Mouse (Mus musculus): ENCODE results near the gene St13.

The St13 gene

GRCm38 (mm10) chr15:81361022-81361404 is 38.9 kb downstream of the St13 start:
- peak overlapping the region; percentile 91 for H3K4me3 ChIP-seq (replicated peaks; ENCODE audit: low read length)
- H3K9me3 ChIP-seq (ENCODE audit: low read length), result no peaks in the 10 kb centered on the region
- H3K4me1 ChIP-seq (replicated peaks; ENCODE audit: low read depth, low read length), result peaks cover 60% of the 10 kb centered on the region
- no peak for TF ChIP-seq CTCF (conservative IDR thresholded peaks at IDR 0.05; ENCODE audit: low read length)
- TF ChIP-seq POU5F1 (IDR thresholded peaks at IDR 0.05; ENCODE audit: borderline replicate concordance, low read length), result no peak
- no peak for TF ChIP-seq NANOG (IDR thresholded peaks at IDR 0.05; ENCODE audit: borderline replicate concordance, low read length)
- no peaks in the 10 kb centered on the region for H3K27me3 ChIP-seq (ENCODE audit: insufficient read depth, low read length)
- peaks cover 51% of the 10 kb centered on the region for H3K36me3 ChIP-seq (ENCODE audit: insufficient read depth, low read length)

GRCm38 (mm10) chr15:81360345-81361021 is 39.4 kb downstream of the St13 start, which contains the start of gene Slc25a17:
Gene Slc25a17, minus strand, starts transcription at chr15:81360812.
- Histone ChIP-seq H3K4me1 (replicated peaks; ENCODE audit: low read depth, low read length) (peaks cover 62% of the 10 kb centered on the region), H3K27me3 (ENCODE audit: insufficient read depth, low read length) (no peaks in the 10 kb centered on the region), H3K9me3 (ENCODE audit: low read length) (no peaks in the 10 kb centered on the region), H3K36me3 (ENCODE audit: insufficient read depth, low read length) (peaks cover 46% of the 10 kb centered on the region), H3K4me3 (replicated peaks; ENCODE audit: low read length) (peak within 1 kb of the TSS; percentile 91)
- no peak for TF ChIP-seq CTCF (conservative IDR thresholded peaks at IDR 0.05; ENCODE audit: low read length)
- 0 out of 2 replicates have a peak, but pooled peaks have one; percentile 23 for TF ChIP-seq NANOG (IDR thresholded peaks at IDR 0.05; ENCODE audit: borderline replicate concordance, low read length)
- no peak for TF ChIP-seq POU5F1 (IDR thresholded peaks at IDR 0.05; ENCODE audit: borderline replicate concordance, low read length)

- Histone ChIP-seq H3K4me3 (replicated peaks; ENCODE audit: low read length) (peak overlapping the region; percentile 91), H3K9me3 (ENCODE audit: low read length) (no peaks in the 10 kb centered on the region), H3K36me3 (ENCODE audit: insufficient read depth, low read length) (peaks cover 36% of the 10 kb centered on the region), H3K27me3 (ENCODE audit: insufficient read depth, low read length) (no peaks in the 10 kb centered on the region), H3K4me1 (replicated peaks; ENCODE audit: low read depth, low read length) (peaks cover 63% of the 10 kb centered on the region)
- TF ChIP-seq NANOG (IDR thresholded peaks at IDR 0.05; ENCODE audit: borderline replicate concordance, low read length), result no peak
- no peak for TF ChIP-seq POU5F1 (IDR thresholded peaks at IDR 0.05; ENCODE audit: borderline replicate concordance, low read length)
- no peak for TF ChIP-seq CTCF (conservative IDR thresholded peaks at IDR 0.05; ENCODE audit: low read length)
These were observed 40.5 kb downstream of the St13 start for GRCm38 (mm10) chr15:81359421-81359820.

GRCm38 (mm10) chr15:81358943-81359342 is 40.9 kb downstream of the St13 start:
- H3K9me3 ChIP-seq (ENCODE audit: low read length), result no peaks in the 10 kb centered on the region
- no peaks in the 10 kb centered on the region for H3K27me3 ChIP-seq (ENCODE audit: insufficient read depth, low read length)
- H3K4me1 ChIP-seq (replicated peaks; ENCODE audit: low read depth, low read length), result peaks cover 63% of the 10 kb centered on the region
- no peak overlapping the region for H3K4me3 ChIP-seq (replicated peaks; ENCODE audit: low read length)
- TF ChIP-seq CTCF (conservative IDR thresholded peaks at IDR 0.05; ENCODE audit: low read length) (no peak), NANOG (IDR thresholded peaks at IDR 0.05; ENCODE audit: borderline replicate concordance, low read length) (no peak), POU5F1 (IDR thresholded peaks at IDR 0.05; ENCODE audit: borderline replicate concordance, low read length) (no peak)
- H3K36me3 ChIP-seq (ENCODE audit: insufficient read depth, low read length), result peaks cover 36% of the 10 kb centered on the region

- H3K36me3 ChIP-seq (ENCODE audit: insufficient read depth, low read length), result peaks cover 22% of the 10 kb centered on the region; the same call in 1 of the 2 replicates
- TF ChIP-seq POU5F1 (IDR thresholded peaks at IDR 0.05; ENCODE audit: borderline replicate concordance, low read length), result no peak
- no peak for TF ChIP-seq NANOG (IDR thresholded peaks at IDR 0.05; ENCODE audit: borderline replicate concordance, low read length)
- TF ChIP-seq CTCF (conservative IDR thresholded peaks at IDR 0.05; ENCODE audit: low read length), result no peak
- no peaks in the 10 kb centered on the region for H3K9me3 ChIP-seq (ENCODE audit: low read length)
- H3K4me3 ChIP-seq (replicated peaks; ENCODE audit: low read length), result no peak overlapping the region
- H3K4me1 ChIP-seq (replicated peaks; ENCODE audit: low read depth, low read length), result peaks cover 51% of the 10 kb centered on the region
- no peaks in the 10 kb centered on the region for H3K27me3 ChIP-seq (ENCODE audit: insufficient read depth, low read length)
These were observed 42.9 kb downstream of the St13 start for GRCm38 (mm10) chr15:81356946-81357345.

- no peak overlapping the region for H3K4me3 ChIP-seq (replicated peaks; ENCODE audit: low read length)
- peaks cover 27% of the 10 kb centered on the region; the same call in 1 of the 2 replicates for H3K36me3 ChIP-seq (ENCODE audit: insufficient read depth, low read length)
- TF ChIP-seq NANOG (IDR thresholded peaks at IDR 0.05; ENCODE audit: borderline replicate concordance, low read length) (no peak), CTCF (conservative IDR thresholded peaks at IDR 0.05; ENCODE audit: low read length) (peak; percentile 86), POU5F1 (IDR thresholded peaks at IDR 0.05; ENCODE audit: borderline replicate concordance, low read length) (no peak)
- H3K27me3 ChIP-seq (ENCODE audit: insufficient read depth, low read length), result no peaks in the 10 kb centered on the region
- no peaks in the 10 kb centered on the region for H3K9me3 ChIP-seq (ENCODE audit: low read length)
- peaks cover 40% of the 10 kb centered on the region for H3K4me1 ChIP-seq (replicated peaks; ENCODE audit: low read depth, low read length)
These were observed 44.6 kb downstream of the St13 start for GRCm38 (mm10) chr15:81355146-81355761.

- H3K27me3 ChIP-seq (ENCODE audit: insufficient read depth, low read length), result no peaks in the 10 kb centered on the region
- no peaks in the 10 kb centered on the region for H3K9me3 ChIP-seq (ENCODE audit: low read length)
- H3K4me1 ChIP-seq (replicated peaks; ENCODE audit: low read depth, low read length), result peaks cover 16% of the 10 kb centered on the region
- H3K36me3 ChIP-seq (ENCODE audit: insufficient read depth, low read length), result peaks cover 26% of the 10 kb centered on the region
- TF ChIP-seq NANOG (IDR thresholded peaks at IDR 0.05; ENCODE audit: borderline replicate concordance, low read length) (no peak), POU5F1 (IDR thresholded peaks at IDR 0.05; ENCODE audit: borderline replicate concordance, low read length) (no peak), CTCF (conservative IDR thresholded peaks at IDR 0.05; ENCODE audit: low read length) (no peak)
- no peak overlapping the region for H3K4me3 ChIP-seq (replicated peaks; ENCODE audit: low read length)
These were observed 47.2 kb downstream of the St13 start for GRCm38 (mm10) chr15:81352638-81353037.

GRCm38 (mm10) chr15:81350401-81350800 is 49.5 kb downstream of the St13 start:
- Histone ChIP-seq H3K4me1 (replicated peaks; ENCODE audit: low read depth, low read length) (no peaks in the 10 kb centered on the region; the same call in 1 of the 2 replicates), H3K36me3 (ENCODE audit: insufficient read depth, low read length) (peaks cover 34% of the 10 kb centered on the region), H3K27me3 (ENCODE audit: insufficient read depth, low read length) (no peaks in the 10 kb centered on the region), H3K4me3 (replicated peaks; ENCODE audit: low read length) (no peak overlapping the region), H3K9me3 (ENCODE audit: low read length) (no peaks in the 10 kb centered on the region)
- TF ChIP-seq NANOG (IDR thresholded peaks at IDR 0.05; ENCODE audit: borderline replicate concordance, low read length) (no peak), POU5F1 (IDR thresholded peaks at IDR 0.05; ENCODE audit: borderline replicate concordance, low read length) (no peak), CTCF (conservative IDR thresholded peaks at IDR 0.05; ENCODE audit: low read length) (no peak)
